Mouse (Mus musculus) embryonic facial prominence, embryonic 10.5 days (tissue): Measurements from ENCODE around the gene Rundc3a. TPM values are rescaled to one million over a fixed set of nuclear protein-coding genes. Genes with fewer than 3 reads are reported as not detected.
A peak's percentile ranks its signal among the peaks of the same experiment; 100 is the strongest.

Experiments used
- DNase-seq: peaks from one replicate; pipeline ENCODE4 v3.0.0-alpha.2; 2017; ENCODE audit warnings: low spot score
- H3K27ac ChIP-seq: fragments of 300-500 bp; sonication (generic); replicated peaks from 2 replicates; pipeline ENCODE4 v1.5.1; 2016; ENCODE audit warnings: mild to moderate bottlenecking
- H3K27me3 ChIP-seq: fragments of 300-500 bp; sonication (generic); replicated peaks from 2 replicates; pipeline ENCODE4 v1.6.1; 2016; ENCODE audit warnings: low read depth, mild to moderate bottlenecking; ENCODE audit not compliant: poor library complexity, severe bottlenecking
- H3K36me3 ChIP-seq: fragments of 300-500 bp; sonication (generic); replicated peaks from 2 replicates; pipeline ENCODE4 v1.6.1; 2016; ENCODE audit warnings: mild to moderate bottlenecking, moderate library complexity
- H3K4me1 ChIP-seq: fragments of 300-500 bp; sonication (generic); 2 replicates; pipeline ENCODE4 v1.6.1; 2016
- H3K4me3 ChIP-seq: fragments of 300-500 bp; sonication (generic); 2 replicates; pipeline ENCODE4 v1.5.1; 2016; ENCODE audit warnings: mild to moderate bottlenecking, moderate library complexity
- H3K9me3 ChIP-seq: fragments of 300-500 bp; sonication (generic); 2 replicates; pipeline ENCODE4 v1.6.1; 2016; ENCODE audit warnings: mild to moderate bottlenecking
- WGBS: fragments of 180-500 bp; shearing (Covaris S2); methylation state at CpG from one replicate; pipeline ENCODE4 v1.1.7; 2016; 5-methylcytosine and 5-hydroxymethylcytosine counted together
- polyA plus RNA-seq: library from polyadenylated mRNA; unstranded; fragments of >200 nt; fragmentation: Nextera tagmentation; extraction: Ambion mirVana; gene quantifications from 2 replicates; pipeline ENCODE4 v1.2.1, GENCODE M21; 2016

Rundc3a gene
- polyA plus RNA-seq, 1 experiment from 2014 or later = 11.9 TPM

DNA sequence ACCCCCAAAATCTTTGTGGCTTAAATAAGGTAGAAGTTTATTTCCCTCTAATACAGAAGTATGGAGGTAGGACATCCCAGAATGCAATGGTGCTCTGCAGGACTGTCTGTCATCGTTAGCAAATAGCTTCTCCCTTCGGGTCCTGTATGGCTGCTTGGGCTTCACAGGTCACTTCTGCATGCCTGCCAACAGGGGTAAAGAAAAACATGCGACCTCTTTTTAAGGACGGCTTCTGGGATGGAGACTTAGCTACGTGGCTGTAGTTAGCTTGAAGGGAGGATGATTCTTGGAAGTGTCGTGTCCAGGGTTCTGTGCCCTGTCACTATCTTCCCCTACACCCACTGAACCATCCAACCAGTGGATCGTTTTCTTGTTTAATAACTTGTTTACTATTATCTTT, 22.9 kb upstream of the Rundc3a start:
- H3K4me1 ChIP-seq = peaks cover 10% of the 10 kb centered on the region
- H3K27ac ChIP-seq = no peak overlapping the region
- no peaks in the 10 kb centered on the region for H3K9me3 ChIP-seq
- DNase-seq = no peak
- 56% methylated on average over 7 of the region's 7 CpGs for WGBS
- no peaks in the 10 kb centered on the region for H3K36me3 ChIP-seq
- H3K4me3 ChIP-seq = no peak overlapping the region
- peaks cover 32% of the 10 kb centered on the region for H3K27me3 ChIP-seq

DNA sequence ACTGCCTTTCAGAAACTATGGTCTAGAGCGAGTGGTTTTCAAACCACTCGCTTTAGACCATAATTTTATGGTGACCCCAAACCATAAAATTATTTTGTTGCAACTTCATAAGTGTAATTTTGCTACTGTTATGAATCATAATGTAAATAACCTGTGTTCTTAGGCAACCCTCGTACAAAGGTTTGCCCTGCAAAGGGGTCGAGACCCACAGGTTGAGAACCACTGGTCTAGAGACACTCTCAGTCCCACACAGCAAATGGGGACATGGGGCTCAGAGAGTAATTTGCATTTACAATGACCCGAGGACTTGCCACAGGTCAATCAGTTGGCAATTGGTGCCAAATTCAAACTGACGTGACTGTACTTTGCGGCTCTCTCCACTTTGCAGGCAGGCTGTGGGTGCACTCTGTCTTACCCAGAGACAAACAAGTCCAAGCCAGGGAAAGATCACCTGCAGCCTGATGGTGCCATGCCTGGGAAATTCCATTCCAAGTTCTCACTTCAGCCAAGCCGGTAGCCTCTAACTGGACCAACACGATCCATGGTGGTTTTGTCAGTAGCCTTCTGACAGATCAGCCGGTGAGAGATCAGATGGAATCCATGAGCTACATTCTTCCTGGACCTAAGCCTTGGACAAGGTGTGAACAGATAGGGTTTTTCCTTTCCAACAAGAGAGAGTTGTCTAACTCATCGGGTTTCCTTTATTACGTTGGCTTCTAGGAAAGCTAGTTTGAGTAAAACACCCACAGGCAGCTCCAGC, 21.1 kb upstream of the Rundc3a start:
- H3K27me3 ChIP-seq = peaks cover 48% of the 10 kb centered on the region
- no peak overlapping the region for H3K4me3 ChIP-seq
- WGBS = 87% methylated on average over 12 of the region's 12 CpGs
- no peaks in the 10 kb centered on the region for H3K36me3 ChIP-seq
- DNase-seq = no peak
- H3K4me1 ChIP-seq = peaks cover 19% of the 10 kb centered on the region
- H3K9me3 ChIP-seq = no peaks in the 10 kb centered on the region
- no peak overlapping the region; the same call in 1 of the 2 replicates for H3K27ac ChIP-seq

- Histone ChIP-seq H3K36me3 (no peaks in the 10 kb centered on the region), H3K4me3 (0 out of 2 replicates have a peak overlapping the region, but pooled peaks have one; percentile 1), H3K9me3 (no peaks in the 10 kb centered on the region), H3K27me3 (peaks cover 48% of the 10 kb centered on the region), H3K27ac (no peak overlapping the region; the same call in 1 of the 2 replicates), H3K4me1 (peaks cover 19% of the 10 kb centered on the region)
- no peak for DNase-seq
- WGBS = 40% methylated on average over 14 of the region's 14 CpGs
These were observed 20.3 kb upstream of the Rundc3a start for GRCm38 (mm10) chr11:102372936-102373335.

- peak overlapping the region; percentile 44; the same call in 1 of the 2 replicates for H3K27ac ChIP-seq
- H3K27me3 ChIP-seq = peaks cover 48% of the 10 kb centered on the region
- WGBS = 27% methylated on average over 2 of the region's 2 CpGs
- H3K4me1 ChIP-seq = peaks cover 19% of the 10 kb centered on the region
- H3K9me3 ChIP-seq = peaks cover 1% of the 10 kb centered on the region; the same call in 1 of the 2 replicates
- no peak for DNase-seq
- H3K4me3 ChIP-seq = no peak overlapping the region
- no peaks in the 10 kb centered on the region for H3K36me3 ChIP-seq
These were observed 19.6 kb upstream of the Rundc3a start for GRCm38 (mm10) chr11:102373646-102374045.

DNA sequence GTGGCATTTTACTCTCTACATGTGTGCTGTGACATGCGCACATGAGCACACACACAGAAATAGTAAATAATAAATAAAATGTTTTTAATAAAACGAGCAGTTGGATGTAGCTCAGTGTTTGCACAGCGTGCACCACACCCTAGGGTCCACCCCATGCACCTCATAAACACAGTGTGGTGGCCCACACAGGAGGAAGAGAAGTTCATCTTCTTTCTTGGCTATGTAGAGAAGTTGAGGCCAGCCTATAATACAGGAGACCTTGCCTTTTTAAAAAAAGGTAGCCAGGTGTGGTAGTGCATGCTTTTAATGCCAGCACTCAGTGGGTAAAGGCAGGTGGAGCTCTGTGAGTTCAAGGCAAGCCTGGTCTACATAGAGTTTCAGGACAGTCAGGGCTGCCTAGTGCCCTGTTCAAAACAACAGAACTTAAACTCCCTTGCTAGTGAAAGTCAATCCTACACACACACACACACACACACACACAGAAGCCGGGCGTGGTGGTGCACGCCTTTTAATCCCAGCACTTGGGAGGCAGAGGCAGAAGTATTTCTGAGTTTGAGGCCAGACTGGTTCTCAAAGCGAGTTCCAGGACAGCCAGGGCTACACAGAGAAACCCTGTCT, 19.0 kb upstream of the Rundc3a start:
- peaks cover 48% of the 10 kb centered on the region for H3K27me3 ChIP-seq
- WGBS = 76% methylated on average over 7 of the region's 7 CpGs
- H3K4me1 ChIP-seq = peaks cover 19% of the 10 kb centered on the region
- no peaks in the 10 kb centered on the region for H3K36me3 ChIP-seq
- H3K4me3 ChIP-seq = no peak overlapping the region
- no peak for DNase-seq
- no peak overlapping the region for H3K27ac ChIP-seq
- peaks cover 7% of the 10 kb centered on the region; the same call in 1 of the 2 replicates for H3K9me3 ChIP-seq

GRCm38 (mm10) chr11:102375196-102376173, 17.7 kb upstream of the Rundc3a start:
- no peaks in the 10 kb centered on the region for H3K36me3 ChIP-seq
- WGBS = 4% methylated on average over 23 of the region's 23 CpGs
- peaks cover 8% of the 10 kb centered on the region; the same call in 1 of the 2 replicates for H3K9me3 ChIP-seq
- DNase-seq = peak; percentile 58
- peak overlapping the region; percentile 71 for H3K27ac ChIP-seq
- H3K27me3 ChIP-seq = peaks cover 48% of the 10 kb centered on the region
- H3K4me3 ChIP-seq = peak overlapping the region; percentile 46
- H3K4me1 ChIP-seq = peaks cover 19% of the 10 kb centered on the region

DNA sequence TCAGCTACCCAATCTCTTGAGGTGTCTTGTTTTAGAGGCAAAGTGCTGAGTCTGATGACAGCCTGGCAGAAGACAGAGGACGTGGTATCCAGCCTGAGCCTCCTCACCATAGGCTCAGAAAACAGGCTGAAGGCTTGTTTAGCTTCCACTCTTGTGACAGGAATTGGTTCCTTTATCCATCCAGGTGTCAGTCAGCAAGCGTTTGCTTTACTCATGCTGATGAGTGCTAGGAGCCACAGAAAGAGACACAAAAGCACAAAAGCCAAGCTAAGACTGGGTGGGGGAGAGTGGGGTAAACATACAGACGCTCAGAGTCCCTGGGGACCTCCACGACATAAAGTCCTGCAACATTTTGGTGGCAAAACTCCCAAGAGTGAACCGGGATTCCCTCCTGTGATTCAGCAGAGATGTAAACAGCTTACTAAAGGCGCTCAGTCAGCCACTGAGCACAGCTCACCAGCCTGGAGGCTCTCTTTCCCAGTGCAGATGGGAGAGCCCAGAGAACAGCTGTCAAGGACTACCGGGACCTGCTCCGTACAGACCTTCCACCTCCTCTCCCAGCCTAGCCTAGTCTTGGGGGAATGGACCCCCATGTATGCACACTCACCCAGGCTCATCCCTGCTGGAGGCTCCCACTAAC, 16.9 kb upstream of the Rundc3a start:
- Histone ChIP-seq H3K36me3 (no peaks in the 10 kb centered on the region), H3K4me3 (peak overlapping the region; percentile 46), H3K27ac (peak overlapping the region; percentile 71), H3K4me1 (peaks cover 19% of the 10 kb centered on the region), H3K27me3 (peaks cover 48% of the 10 kb centered on the region), H3K9me3 (peaks cover 8% of the 10 kb centered on the region; the same call in 1 of the 2 replicates)
- no peak for DNase-seq
- WGBS = 10% methylated on average over 8 of the region's 8 CpGs

DNA sequence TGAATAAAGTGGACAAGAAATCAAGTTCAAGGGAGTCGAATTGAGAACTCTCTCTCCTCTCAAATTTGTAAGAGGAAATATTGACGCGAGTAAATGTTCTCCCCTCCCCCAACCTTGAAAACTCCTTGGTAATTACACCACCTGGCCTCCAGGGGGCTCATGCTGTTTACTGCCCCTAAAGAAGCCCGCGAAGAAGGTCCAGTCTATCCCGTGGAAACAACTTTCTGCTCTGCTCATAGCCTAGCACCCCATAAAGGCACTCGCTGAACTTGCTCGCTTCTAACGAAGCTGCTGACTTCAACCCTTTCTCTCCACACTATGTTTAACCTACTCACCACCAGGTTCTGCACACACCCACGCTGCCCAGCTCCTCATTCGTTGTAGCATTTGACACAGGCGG, 16.0 kb upstream of the Rundc3a start:
- no peak for DNase-seq
- Histone ChIP-seq H3K27ac (no peak overlapping the region), H3K4me3 (no peak overlapping the region), H3K4me1 (peaks cover 19% of the 10 kb centered on the region), H3K36me3 (no peaks in the 10 kb centered on the region), H3K27me3 (peaks cover 44% of the 10 kb centered on the region), H3K9me3 (peaks cover 8% of the 10 kb centered on the region; the same call in 1 of the 2 replicates)
- 63% methylated on average over 12 of the region's 12 CpGs for WGBS

GRCm38 (mm10) chr11:102380091-102380490, 13.1 kb upstream of the Rundc3a start:
- Histone ChIP-seq H3K27ac (no peak overlapping the region), H3K36me3 (no peaks in the 10 kb centered on the region), H3K4me1 (peaks cover 17% of the 10 kb centered on the region), H3K9me3 (peaks cover 8% of the 10 kb centered on the region; the same call in 1 of the 2 replicates), H3K4me3 (no peak overlapping the region), H3K27me3 (peaks cover 17% of the 10 kb centered on the region)
- 82% methylated on average over 5 of the region's 5 CpGs for WGBS
- no peak for DNase-seq

GRCm38 (mm10) chr11:102381341-102382100, 11.7 kb upstream of the Rundc3a start:
- H3K36me3 ChIP-seq = no peaks in the 10 kb centered on the region
- 62% methylated on average over 4 of the region's 4 CpGs for WGBS
- DNase-seq = no peak
- peaks cover 8% of the 10 kb centered on the region; the same call in 1 of the 2 replicates for H3K9me3 ChIP-seq
- peaks cover 2% of the 10 kb centered on the region for H3K4me1 ChIP-seq
- H3K27ac ChIP-seq = no peak overlapping the region
- peaks cover 3% of the 10 kb centered on the region; the same call in 1 of the 2 replicates for H3K27me3 ChIP-seq
- H3K4me3 ChIP-seq = no peak overlapping the region

DNA sequence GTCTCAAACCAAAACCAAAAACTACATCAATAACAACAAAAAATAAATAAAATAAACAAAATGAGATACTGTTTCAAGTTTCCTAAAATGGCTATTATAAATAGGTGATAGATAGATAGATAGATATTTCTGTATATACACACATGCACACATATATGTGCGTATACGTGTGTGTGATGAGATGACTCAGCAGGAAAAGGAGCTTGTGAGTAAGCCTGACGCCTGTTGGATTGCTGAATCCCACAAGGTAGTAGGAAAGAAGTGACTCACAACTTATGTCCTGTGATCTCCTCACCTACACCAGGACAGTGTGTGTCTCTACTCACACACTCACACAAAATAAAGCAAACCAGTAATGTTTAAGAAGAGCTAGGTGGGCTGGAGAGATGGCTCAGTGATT, 10.4 kb upstream of the Rundc3a start:
- Histone ChIP-seq H3K36me3 (no peaks in the 10 kb centered on the region), H3K9me3 (peaks cover 8% of the 10 kb centered on the region; the same call in 1 of the 2 replicates), H3K27ac (no peak overlapping the region), H3K4me3 (no peak overlapping the region), H3K27me3 (no peaks in the 10 kb centered on the region), H3K4me1 (no peaks in the 10 kb centered on the region)
- 89% methylated on average over 3 of the region's 3 CpGs for WGBS
- no peak for DNase-seq
